Mouse (Mus musculus) embryo, embryonic 9.5 days (tissue): ENCODE results near the gene Tmem63a.
"Not testable (repeated sequence)": the region's sequence is repeated elsewhere in the genome, so short reads cannot be mapped to it uniquely, and the experiment has no call there.

Experiments
- DNase-seq: peaks from one replicate; pipeline ENCODE4 v3.0.0-alpha.2; 2017; ENCODE audit errors: extremely low spot score

Gene Tmem63a

DNA sequence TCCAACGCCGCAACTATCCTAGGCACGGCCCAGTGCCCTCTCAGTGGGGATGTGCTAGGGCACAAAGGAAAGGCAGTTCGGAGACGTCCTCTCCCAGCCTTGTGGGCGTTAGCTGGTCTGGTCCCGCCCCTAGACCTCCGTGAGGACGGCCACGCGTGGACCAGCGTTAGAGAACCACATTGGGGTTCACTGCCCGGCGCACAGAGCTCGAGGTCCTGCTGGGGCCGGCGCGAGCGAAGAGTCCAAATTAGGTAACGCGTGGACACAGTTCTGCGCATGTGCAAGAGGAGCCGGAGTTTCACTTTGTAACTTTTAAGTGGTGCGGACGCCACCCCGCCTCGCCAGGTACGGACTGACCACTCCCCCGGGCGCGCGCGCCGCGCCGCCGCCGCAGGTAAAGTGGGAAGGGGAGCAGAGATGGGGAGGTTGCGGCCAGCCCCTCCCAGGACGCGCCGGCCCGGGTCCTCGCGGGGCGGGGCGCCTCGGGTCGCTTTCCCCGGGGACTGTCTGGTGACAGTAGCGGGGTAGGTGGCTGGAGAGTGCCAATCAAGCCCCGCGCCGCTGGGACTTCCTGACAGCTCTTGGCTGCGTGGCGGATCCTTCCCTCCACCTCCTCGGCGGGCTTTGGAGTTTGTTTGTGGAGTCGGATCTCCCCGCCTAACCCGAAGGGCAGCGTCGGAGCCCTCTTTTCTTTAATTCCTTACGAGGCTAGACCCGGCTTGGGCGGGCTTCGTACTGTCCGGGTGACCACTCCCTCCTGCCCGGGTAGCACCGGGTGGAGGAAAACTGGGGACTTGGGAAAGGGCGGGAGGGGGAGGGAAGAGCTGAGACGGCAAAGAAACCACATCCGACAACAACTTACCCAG, at the start of gene Tmem63a:
Tmem63a (plus strand) TSS at position 179 of the 866 bp plus-strand sequence.
- DNase-seq, result peak; percentile 78

GRCm38 (mm10) chr1:180892808-180893207, 49.3 kb upstream of the Tmem63a start, which contains the start of gene Lefty2:
Lefty2 (plus strand) TSS chr1:180893108.
- DNase-seq, result no peak

- not testable (repeated sequence) for DNase-seq
Observed at GRCm38 (mm10) chr1:180894088-180894987, 47.8 kb upstream of the Tmem63a start.

DNA sequence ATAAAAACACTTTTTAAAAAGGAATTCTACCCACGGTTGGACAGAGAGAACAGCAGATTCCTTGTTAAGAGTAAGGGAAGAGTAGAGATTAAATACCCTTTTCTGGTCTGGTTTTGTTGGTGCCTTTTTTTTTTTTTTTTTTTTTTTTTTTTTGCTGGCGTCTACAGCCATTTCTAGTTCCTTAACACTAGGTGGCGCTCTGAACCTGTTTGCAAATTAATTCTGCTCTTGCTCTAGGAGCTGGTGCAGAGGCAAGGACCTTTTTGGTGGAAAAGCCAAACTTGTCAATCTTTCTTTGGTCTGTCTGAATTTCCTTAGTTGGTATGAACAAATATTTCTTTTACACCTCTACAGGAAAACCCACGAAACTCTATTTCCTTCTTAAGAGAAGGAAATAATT, 41.0 kb upstream of the Tmem63a start:
- peak; percentile 41 for DNase-seq

DNA sequence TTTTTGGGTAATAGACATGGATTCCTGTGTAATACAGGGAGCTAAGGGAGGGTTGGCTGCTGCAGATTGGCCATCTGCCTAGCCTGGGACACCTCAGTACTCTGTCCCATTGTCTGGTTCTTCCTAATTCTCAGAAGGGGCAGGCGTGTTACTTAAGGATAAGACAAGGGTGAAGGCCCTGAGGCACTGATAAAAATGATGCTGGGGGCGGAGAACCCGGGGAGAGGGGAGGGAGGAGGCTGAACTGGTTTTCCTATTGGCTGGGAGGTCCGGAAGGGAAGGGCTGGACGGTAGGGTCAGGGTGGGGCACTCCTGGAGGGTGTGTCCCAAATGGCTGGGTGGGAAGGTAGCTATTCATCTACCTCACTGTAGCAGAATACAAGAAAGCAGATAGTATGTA, 39.2 kb upstream of the Tmem63a start:
- no peak for DNase-seq

DNA sequence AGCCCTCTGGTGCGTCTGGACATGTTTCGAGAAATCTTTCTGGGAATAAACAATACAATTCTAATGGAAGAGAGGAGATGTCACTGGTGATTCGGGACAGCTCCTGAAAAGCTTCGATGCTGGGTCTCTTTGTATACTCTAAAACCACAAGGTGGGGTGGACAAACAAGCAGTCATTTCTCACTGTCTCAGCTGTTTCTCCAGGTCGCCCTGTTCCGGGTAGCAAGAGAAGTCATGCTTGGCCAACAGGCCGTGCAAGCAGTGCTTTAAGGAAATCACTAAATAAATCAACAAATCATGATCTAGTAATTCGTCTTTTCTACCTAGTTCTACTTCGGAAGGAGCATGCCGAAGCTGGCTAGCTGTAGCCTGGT, 38.5 kb upstream of the Tmem63a start:
- DNase-seq, result no peak

GRCm38 (mm10) chr1:180904039-180904814, 37.9 kb upstream of the Tmem63a start, which contains the start of gene Pycr2:
Pycr2 (plus strand) TSS chr1:180904293.
- peak; percentile 94 for DNase-seq

- no peak for DNase-seq
Observed at GRCm38 (mm10) chr1:180904815-180905080, 37.4 kb upstream of the Tmem63a start.

GRCm38 (mm10) chr1:180905307-180905706, 36.8 kb upstream of the Tmem63a start:
- no peak for DNase-seq

GRCm38 (mm10) chr1:180905876-180906275, 36.3 kb upstream of the Tmem63a start:
- no peak for DNase-seq

DNA sequence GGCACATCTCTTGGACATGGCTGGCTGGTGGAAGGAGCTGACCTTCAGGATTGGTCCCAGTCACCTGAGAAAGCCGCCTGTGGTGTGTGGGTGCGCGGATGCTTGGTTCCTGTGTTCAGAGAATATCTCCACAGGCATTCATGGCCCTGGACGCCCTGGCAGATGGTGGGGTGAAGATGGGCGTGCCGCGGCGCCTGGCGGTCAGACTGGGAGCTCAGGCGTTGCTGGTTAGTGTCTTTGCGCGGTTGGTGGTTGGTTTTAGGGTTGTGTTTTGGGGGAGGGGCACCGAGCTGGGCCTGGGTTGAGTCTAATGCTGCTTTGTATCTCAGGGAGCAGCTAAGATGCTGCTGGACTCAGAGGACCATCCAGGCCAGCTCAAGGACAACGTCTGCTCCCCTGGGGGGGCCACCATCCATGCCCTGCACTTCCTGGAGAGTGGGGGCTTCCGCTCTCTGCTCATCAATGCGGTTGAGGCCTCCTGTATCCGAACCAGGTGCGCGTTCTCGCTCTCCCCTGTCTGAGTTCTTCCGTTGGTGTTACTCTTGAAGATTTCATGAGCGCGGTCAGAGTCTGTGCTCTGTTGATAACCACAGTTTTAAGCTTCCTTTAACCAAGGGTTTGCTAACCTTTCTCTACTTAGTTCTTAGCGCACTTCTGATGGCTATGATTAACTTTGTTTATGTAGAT, 35.5 kb upstream of the Tmem63a start:
- DNase-seq, result no peak

DNA sequence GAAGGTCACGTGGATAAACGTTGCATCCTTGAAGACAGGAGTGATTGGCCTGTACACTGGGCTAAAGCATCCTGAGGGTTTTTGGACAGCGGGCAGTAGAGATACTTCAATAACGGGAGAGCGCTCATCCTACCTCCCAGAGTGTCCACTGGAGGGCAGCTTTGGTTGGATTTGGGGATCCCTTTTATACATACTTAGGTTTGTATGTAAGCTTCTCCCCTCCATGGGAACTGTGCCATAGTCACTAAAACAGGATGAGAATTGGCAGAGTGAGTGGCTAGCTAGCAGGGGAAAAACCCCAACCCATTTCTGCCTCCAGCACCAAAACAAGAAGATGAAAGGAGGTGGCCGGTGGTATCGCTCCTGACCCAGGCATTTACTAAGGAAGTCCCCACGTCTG, 31.0 kb upstream of the Tmem63a start:
- no peak for DNase-seq

DNA sequence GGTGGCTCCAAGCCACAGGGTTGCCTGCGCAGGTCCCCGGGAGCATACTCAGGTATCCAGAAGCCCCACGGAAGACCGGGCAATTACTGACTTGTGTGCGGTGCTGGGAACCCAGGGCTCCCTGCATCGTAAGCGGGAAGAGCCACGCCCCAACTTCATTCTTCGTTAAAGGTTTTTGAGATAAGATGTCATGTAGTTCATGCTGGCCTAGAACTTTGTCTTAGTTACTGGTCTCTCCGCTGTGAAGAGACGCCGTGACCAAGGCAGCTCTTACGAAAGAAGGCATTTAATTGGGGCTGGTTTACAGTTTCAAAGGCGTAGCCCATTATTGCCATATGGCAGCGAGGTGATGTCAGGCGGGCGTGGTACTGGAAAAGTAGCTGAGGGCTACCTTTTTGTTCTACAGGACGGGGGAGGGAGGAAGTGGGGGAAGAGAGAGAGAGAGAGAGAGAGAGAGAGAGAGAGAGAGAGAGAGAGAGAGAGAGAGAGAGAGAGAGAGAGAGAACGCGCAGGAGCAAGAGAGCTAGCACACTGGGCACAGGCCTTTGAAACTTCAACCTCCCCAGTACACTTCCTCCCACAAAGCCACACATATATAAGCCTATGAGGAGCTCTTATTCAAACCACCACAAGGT, 30.4 kb upstream of the Tmem63a start:
- DNase-seq, result no peak

DNA sequence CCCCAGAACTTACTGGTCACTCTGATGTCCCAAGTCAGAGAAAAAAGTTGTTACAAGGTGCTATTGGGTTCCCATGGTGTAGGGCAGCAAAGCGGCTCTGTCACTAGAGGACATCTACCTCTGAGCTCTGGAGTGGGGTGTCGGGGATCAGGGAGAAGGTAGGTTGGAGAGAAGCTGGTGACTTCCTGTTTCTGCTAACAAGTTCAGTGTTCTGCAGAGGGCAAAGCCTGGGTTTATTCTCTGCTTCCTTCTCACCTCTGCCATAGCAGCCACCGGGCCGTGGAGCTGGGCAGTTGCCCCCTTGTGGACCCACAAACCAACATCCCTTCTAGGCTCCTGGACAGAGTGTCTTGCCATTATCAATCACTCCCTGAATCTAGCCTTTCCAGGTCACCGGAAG, 29.4 kb upstream of the Tmem63a start:
- no peak for DNase-seq

- no peak for DNase-seq
Observed at GRCm38 (mm10) chr1:180913797-180914196, 28.3 kb upstream of the Tmem63a start.

DNA sequence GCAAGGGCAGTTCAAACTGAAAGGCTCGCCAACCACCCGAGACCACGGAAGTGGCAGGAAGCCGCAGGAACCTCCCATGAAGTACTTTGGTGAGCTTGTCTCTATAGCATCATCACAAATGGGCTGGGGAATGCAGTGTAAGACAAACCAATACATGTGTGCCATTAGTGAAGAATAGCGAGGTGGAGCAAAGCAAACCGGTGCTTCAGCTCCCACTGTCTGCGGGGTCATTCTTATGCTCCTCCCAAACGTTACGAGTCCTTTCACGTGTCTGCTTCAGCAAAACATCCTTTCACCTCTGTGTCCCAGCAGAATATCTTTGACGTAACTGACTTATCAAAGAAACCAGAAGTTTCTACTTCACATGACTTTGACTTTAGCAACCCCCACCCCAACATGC, 25.7 kb upstream of the Tmem63a start:
- no peak for DNase-seq

- DNase-seq, result no peak
Observed at GRCm38 (mm10) chr1:180917053-180917452, 25.1 kb upstream of the Tmem63a start.

DNA sequence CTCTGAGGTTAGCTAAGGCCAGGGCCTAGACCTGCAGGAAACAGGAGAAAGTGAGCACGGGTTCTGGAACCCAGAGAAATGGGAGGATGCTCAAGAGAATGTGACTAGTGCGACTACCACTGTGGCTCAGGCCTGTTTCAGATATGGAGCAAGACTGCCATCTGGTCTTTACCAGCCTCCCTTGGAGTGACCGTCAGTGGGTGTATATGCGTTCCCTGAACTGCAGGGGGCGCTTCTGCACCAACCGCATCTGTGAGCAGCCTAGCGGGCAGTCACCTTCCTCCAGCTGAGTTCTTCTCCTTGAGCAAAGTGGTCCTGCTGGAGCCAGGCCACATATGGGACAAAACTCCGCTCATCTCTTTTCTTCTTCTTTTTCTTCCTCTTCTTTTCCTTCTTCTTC, 22.5 kb upstream of the Tmem63a start:
- no peak for DNase-seq

DNA sequence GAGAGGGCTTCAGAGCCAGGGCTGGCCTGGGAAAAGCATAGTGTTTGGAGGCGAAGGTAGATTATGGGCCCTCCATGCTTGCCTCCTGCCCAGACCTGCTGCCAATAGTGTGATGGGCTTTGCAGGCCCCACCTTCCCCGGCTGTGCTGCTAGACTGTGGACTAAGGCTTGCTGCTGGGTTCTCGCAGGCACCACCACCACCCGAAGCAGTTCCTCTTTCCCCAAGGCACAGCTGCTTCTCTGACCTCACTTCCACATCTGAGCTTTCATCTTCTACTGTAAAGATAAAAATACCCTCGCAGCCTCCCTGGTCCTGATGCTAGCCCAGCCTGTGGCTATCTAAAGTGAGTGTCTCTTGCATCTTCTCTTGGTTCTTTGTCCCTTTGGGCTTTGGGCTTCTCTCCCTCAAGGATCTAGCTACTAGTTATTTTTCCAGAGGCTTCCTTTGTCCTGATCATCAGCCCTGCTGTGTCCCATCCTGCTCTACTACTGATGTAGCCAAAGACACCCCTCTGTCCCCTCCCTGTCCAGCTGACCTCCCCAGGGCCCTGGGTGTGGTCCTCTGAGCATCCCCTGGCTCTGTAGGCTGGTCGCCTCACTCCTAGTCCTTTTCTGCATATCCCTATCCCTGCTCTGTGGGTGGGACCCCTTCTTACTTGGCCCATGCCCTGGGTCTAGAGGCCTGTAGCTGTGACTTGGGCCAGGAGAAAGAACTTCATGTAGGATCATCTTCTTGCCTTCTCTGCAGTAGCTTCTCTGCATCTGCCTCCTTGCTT, 19.7 kb upstream of the Tmem63a start:
- DNase-seq, result no peak

GRCm38 (mm10) chr1:180924737-180925136, 17.4 kb upstream of the Tmem63a start:
- no peak for DNase-seq
